Mouse (Mus musculus) retina, postnatal 1 day (tissue): Measurements from ENCODE around the gene Efl1.

ENCODE experiments used
- DNase-seq: peaks from one replicate; pipeline ENCODE4 v3.0.0-alpha.2; 2012

Gene Efl1

DNA sequence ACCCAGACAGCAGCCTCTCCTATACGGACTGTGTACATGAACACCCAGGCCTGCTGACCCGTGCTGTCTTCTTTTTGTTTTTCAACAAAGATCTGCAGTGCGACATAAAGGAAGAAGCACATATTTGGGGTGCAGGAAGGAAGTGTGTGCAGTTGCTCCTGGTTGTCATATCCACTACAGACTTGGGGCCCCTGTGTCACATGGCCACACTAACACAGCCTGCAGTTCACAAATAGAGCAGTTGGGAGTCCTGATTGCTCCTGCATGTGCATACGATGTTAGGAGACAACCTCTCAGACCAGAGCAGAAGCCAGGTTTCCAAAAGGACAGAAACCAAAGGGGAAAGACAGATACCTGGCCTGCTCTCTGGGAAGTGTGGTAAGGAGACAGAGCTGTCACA, 172.2 kb downstream of the Efl1 start:
- no peak for DNase-seq

GRCm38 (mm10) chr7:82821501-82821900, 173.1 kb downstream of the Efl1 start:
- DNase-seq: no peak

DNA sequence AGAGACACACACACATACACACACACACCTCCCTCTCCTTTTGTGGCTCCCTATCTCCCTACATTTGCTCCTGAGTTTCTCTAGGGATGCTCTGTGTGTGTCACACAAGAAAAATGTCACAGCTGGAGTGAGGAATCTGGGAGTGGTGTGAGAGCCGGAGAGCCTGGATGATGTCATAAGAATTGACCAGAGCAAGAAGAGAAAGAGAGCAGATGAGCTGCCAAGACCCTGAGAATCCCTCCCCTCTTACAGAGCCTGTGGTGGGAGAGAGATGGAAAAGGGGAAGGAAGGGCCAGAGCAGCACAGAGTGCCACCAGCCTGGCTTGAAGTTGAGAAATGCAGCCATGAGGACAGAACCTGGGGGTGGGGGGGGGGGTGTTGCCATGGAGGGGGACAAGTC, 174.1 kb downstream of the Efl1 start:
- no peak for DNase-seq
